Mouse (Mus musculus) testis, adult 2 months (tissue): Measurements from ENCODE around the gene Dlg2.

Experiments
- CTCF ChIP-seq: fragments of 200-500 bp; IDR thresholded peaks from 2 replicates; pipeline ENCODE4 v1.5.1; 2012; ENCODE audit warnings: low read depth, mild to moderate bottlenecking, inconsistent platforms, low read length, moderate library complexity; ENCODE audit not compliant: control insufficient read depth, insufficient read depth, insufficient replicate concordance
- POLR2A ChIP-seq: fragments of 200-500 bp; IDR thresholded peaks from 2 replicates; pipeline ENCODE4 v1.6.1; 2012; ENCODE audit warnings: low read depth, mild to moderate bottlenecking, inconsistent platforms, low read length, moderate library complexity; ENCODE audit not compliant: control insufficient read depth

DNA sequence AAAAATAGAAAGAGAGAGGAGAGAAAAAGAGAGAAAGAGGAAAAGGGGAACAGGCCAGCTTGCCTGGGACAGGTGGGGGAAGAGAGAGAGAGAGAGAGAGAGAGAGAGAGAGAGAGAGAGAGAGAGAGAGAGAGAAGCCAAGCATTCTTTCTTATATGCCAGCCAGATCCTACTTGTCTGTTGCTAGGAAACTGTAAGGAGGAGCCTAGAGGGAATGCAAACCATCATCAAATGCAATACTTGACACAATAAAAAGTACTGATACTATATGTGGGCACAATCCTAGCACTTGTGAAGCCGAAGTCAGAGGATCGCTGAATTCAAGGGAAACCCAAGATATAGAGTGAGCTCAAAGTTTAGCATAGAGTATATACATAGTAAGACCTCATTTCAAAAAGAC lies 711.7 kb downstream of the Dlg2 start:
- no peak for TF ChIP-seq CTCF
- TF ChIP-seq POLR2A = no peak
